Mouse (Mus musculus) T-helper 17 cell (primary cell): Measurements from ENCODE around the gene Safb2.

Source experiments
- in situ Hi-C, 2 experiments: fragments of 300-600 bp; cut with MboI, MseI; formaldehyde crosslinking; loops; 1 replicate in 1 of 2; 2 replicates in 1 of 2; pipeline ENCODE4 v1.15.1; 2025; ENCODE audit warnings: high pct_unique_total_duplicates in 2 of 2

Safb2 gene

DNA sequence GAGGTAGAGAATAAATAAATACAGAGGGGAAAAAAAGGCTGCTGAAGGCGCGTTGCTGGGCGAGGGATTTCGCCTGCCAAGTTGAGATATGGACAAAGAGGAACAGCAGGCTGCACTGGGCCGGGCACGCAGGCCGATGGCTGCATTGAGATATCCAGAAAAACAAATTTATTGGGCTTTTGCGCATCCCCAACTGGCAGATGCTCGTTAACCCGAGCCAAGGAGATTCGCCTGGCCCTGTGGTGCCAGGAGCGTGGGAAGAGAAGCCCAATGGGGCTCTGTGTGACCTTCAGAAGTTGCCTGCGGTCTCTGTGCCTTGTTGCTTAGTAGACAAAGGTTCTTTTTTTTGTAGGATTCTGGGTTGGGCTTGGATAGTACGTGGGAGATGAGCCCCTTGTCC lies 48.2 kb downstream of the Safb2 start:
- in situ Hi-C loops: loop anchor here in 1 of 2 experiments (5.0 kb wide), 1 partner anchor 39 kb away; no protein-coding TSS in a partner anchor

DNA sequence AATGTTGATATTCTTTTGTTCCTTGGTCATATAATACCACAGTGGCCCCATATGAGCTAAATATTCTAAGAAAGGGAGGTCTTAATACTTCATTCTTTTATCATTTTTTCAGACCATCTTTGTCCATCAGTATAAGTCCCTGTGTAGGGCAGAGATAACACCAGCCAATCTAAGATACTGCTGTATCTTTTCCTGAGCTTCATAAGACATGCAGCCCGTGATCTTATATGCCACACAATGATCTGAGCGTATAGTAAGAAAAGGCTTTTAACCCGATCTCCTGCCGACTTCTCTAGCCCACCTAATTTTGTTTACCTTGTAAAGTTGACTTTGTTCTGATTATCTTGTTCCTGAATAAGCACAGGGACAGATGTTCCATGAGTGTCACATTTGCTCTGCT lies 59.4 kb downstream of the Safb2 start:
- in situ Hi-C loops: no loop called here

DNA sequence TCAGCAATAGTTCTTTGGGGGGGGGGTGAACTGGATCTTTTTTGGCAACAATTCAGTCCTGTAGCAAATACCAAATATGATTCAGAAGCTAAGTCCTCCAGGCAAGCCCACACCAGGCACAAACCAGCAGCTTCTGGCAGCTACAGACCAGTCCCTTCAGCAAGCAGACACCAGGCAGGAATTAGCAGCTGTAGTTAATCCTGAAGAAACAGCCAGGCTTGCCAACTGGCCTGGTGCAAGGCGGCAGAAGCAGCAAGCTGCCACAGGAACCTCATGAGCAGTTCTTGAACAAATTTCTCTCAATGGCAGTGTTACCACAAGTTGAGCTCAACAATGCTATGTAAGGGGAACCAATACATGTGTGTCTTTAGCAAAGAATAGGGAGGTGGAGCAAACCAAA lies 61.6 kb downstream of the Safb2 start:
- in situ Hi-C loops: no loop called here

DNA sequence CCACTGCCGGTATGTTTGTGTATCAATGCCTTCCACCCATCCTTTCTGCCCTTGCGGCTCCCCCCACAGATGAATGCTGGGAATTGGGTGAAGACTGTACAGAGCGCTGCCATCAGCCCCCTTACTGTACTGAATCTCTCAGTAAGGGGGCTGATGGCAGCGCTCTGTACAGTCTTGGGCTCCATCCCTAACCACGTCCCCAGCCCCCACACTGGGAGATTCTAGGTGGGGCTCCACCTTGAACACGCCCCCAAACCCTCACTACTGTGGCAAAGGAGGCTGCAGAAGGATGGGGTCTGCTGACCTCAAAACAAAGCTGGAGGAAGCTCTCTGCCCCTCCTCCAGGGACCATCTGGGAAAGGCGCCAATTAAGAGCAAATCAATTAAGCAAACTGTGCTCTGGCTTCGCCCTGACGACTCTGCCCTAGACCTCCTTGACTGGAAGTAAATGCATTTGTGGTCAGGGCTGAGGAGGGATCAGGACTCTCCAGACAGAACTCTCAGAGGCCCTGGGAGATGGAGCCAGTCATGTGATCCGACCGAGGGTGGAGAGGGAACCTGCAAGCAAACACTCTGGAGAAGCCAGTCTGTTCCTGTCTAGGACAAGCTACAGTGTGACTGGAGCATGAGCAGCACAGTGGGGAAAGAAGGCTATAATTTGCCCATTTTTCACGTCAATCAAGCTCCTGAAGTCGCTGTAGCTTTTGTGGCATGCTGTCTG lies 68.5 kb downstream of the Safb2 start:
- in situ Hi-C loops: no loop called here

DNA sequence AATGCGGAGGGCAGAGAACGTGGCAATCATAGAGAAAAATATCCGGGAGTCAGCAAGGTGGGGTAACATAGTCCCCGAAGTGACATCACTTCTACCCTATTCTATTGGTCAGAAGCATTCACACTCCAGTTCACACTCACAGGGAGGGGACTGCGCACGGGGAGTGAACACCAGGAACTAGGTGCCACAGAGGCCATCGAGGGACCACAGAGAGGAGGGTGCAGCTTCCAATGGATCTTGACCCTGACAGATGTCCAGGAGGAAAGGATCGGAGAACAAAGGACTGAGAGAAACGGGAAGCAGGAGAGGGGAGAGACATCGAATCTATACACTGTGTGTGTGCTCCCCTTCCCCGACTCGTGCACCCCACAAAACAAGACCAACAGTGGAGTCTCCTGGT lies 69.5 kb downstream of the Safb2 start:
- in situ Hi-C loops: no loop called here

DNA sequence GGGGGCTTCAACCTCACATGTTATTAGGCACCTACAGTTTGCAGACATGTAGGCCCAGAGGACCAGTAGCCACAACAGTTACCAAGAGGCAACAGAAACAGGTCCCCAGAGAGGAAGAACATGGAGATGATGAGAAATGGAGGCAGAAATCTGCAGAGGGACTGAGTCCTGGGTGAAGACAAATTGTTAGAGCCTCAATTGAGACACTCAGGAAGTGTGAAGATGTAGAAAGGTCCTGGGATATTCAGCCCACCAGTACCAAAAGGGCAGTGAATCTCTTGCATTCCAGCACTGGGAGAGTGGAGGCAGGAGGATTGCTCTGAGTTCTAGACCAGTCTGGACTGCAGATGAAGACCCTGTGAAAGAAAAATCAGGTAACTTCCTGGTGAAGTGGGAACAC lies 70.1 kb downstream of the Safb2 start:
- in situ Hi-C loops: no loop called here

DNA sequence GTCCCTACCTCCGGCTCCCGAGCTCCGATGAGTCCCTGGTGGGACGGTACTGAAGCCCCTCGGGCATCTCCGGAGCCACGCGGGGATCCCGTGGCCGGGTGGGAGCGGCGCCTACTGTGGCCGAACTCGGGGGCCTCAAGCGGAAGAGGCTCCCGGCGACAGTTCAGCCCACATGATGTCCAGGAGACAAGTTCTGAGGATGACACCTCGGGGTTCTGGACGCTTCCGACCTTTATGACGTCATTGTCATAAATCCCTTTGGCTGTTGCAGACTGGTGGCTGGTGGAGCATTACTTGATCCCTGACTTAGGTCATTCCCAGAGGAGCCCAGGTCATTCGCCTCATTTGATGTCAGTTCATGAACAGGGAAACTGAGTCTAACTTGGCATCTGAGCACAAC lies 72.1 kb downstream of the Safb2 start, which contains the start of gene Znrf4:
Znrf4 (minus strand) TSS at position 122 of the 400 bp plus-strand sequence.
- in situ Hi-C loops: no loop called here

DNA sequence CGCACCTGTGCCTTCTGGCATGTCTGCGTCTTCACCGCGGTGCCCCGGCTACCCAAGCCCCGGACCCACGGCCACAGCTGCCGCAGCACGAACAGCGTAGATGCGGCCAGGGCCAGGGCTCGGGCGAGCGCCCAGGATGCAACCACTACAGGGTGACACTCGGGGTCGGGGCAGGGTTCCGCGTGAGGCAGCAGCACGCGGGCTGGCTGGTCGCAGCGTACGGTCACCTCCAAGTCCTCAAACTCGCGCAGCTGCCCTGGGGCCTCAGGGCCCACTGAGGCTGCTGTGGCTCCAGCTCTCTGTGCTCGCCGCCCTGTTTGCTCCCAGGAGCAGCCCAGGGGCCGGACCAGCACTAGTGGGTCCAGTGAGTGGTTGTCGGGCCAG lies 72.7 kb downstream of the Safb2 start:
- in situ Hi-C loops: no loop called here

DNA sequence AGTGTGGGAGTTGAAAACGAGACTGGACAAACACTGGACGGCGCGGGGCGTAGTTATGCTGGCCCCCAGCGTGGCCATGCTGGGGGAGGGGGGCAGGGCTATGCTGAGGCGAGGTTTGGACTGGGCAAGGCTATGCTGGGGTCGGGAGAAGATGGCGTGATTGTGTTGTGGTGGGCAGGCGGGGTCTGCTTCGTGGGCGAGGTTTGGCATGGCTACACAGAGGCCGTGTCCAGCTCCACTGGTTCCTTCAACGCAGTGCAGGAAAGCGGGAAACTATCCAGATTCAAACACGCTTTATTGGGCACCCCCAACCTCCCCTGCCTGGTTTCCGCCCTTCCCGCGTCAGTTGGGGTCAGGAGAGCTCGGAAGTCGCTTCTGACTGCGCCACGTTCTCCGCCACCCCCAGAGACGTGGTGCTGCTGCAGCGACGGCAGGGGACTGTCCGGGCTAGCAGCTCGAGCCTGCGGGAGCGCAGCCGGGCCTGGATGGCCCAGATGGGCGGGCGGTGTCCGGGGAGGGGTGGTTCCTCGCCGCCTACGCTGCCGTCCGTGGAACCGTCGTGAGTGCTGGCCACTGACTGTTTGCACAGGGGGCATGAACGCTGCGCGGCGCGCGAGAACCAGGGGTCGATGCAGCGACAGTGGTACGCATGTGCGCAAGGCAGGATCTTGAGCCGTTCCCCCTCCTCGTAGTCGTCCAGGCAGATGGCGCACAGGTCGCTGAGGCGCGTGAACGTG lies 73.2 kb downstream of the Safb2 start:
- in situ Hi-C loops: no loop called here
